Mouse (Mus musculus) embryonic facial prominence, embryonic 14.5 days (tissue): ENCODE measurements around the gene Tmem63a. TPM values are rescaled to one million over a fixed set of nuclear protein-coding genes. Genes with fewer than 3 reads are reported as not detected.

Experiments used
- ATAC-seq: fragments of 200-750 bp; cut with Nextera tagmentation; 2 replicates; pipeline ENCODE4 v1.8.0; 2017; ENCODE audit warnings: low read depth, moderate number of reproducible peaks, moderate TSS enrichment
- DNase-seq: peaks from one replicate; pipeline ENCODE4 v3.0.0-alpha.2; 2015; ENCODE audit warnings: low spot score
- H3K27ac ChIP-seq: fragments of 300-500 bp; sonication (generic); replicated peaks from 2 replicates; pipeline ENCODE4 v1.5.1; 2014; ENCODE audit warnings: low read depth, mild to moderate bottlenecking, low read length, moderate library complexity
- H3K27me3 ChIP-seq: fragments of 300-500 bp; sonication (generic); replicated peaks from 2 replicates; pipeline ENCODE4 v1.6.1; 2014; ENCODE audit warnings: low read length; ENCODE audit not compliant: control insufficient read depth, insufficient read depth
- H3K36me3 ChIP-seq: fragments of 300-500 bp; sonication (generic); 2 replicates; pipeline ENCODE4 v1.6.1; 2014; ENCODE audit warnings: low read length, mixed read lengths; ENCODE audit not compliant: control insufficient read depth, insufficient read depth
- H3K4me1 ChIP-seq: fragments of 300-500 bp; sonication (generic); 2 replicates; pipeline ENCODE4 v1.6.1; 2014; ENCODE audit warnings: antibody characterized with exemption, low read length; ENCODE audit not compliant: control insufficient read depth, insufficient read depth
- H3K4me2 ChIP-seq: fragments of 300-500 bp; sonication (generic); 2 replicates; pipeline ENCODE4 v1.6.1; 2014; ENCODE audit warnings: low read depth, mild to moderate bottlenecking, low read length, moderate library complexity, mixed read lengths
- H3K4me3 ChIP-seq: fragments of 300-500 bp; sonication (generic); 2 replicates; pipeline ENCODE4 v1.5.1; 2014; ENCODE audit warnings: low read depth, mild to moderate bottlenecking, low read length
- H3K9ac ChIP-seq: fragments of 300-500 bp; sonication (generic); 2 replicates; pipeline ENCODE4 v1.6.1; 2014; ENCODE audit warnings: low read depth, mild to moderate bottlenecking, low read length, moderate library complexity, mixed read lengths
- H3K9me3 ChIP-seq: fragments of 300-500 bp; sonication (generic); 2 replicates; pipeline ENCODE4 v1.6.1; 2016; ENCODE audit warnings: low read length; ENCODE audit not compliant: control insufficient read depth
- WGBS: fragments of 180-500 bp; shearing (Covaris S2); extraction: QIAGEN DNeasy Blood & Tissue Kit; methylation state at CpG from one replicate; pipeline ENCODE4 v1.1.7; 2014; 5-methylcytosine and 5-hydroxymethylcytosine counted together
- polyA plus RNA-seq: library from polyadenylated mRNA; unstranded; fragments of >200 nt; fragmentation: Nextera tagmentation; extraction: Ambion mirVana; gene quantifications from 2 replicates; pipeline ENCODE4 v1.2.1, GENCODE M21; 2014

Tmem63a gene
- polyA plus RNA-seq, 1 experiment from 2014 or later = 13.2 TPM

- H3K9ac ChIP-seq = no peak overlapping the region
- no peaks in the 10 kb centered on the region for H3K27me3 ChIP-seq
- H3K36me3 ChIP-seq = no peaks in the 10 kb centered on the region
- H3K4me3 ChIP-seq = no peak overlapping the region
- no peak overlapping the region for H3K4me2 ChIP-seq
- H3K27ac ChIP-seq = no peak overlapping the region
- ATAC-seq = no peak
- no peaks in the 10 kb centered on the region for H3K9me3 ChIP-seq
- 64% methylated on average over 7 of the region's 7 CpGs for WGBS
- no peak for DNase-seq
- H3K4me1 ChIP-seq = peaks cover 5% of the 10 kb centered on the region; the same call in 1 of the 2 replicates
Measured at GRCm38 (mm10) chr1:181021488-181021865, 79.3 kb downstream of the Tmem63a start.

GRCm38 (mm10) chr1:181022265-181022664 is 80.1 kb downstream of the Tmem63a start:
- Histone ChIP-seq H3K4me1 (no peaks in the 10 kb centered on the region), H3K4me3 (no peak overlapping the region), H3K9ac (no peak overlapping the region), H3K4me2 (no peak overlapping the region), H3K9me3 (no peaks in the 10 kb centered on the region), H3K27ac (no peak overlapping the region), H3K36me3 (no peaks in the 10 kb centered on the region), H3K27me3 (no peaks in the 10 kb centered on the region)
- ATAC-seq (peak; percentile 22; the same call in 1 of the 2 replicates), DNase-seq (peak; percentile 68)
- WGBS = 18% methylated on average over 1 of the region's 1 CpGs

Other genes starting within 250 kb of the Tmem63a start
- gene Mixl1, start 245.3 kb upstream of the Tmem63a start, polyA plus RNA-seq = 0.09 and 0.14 TPM in 2 replicates
- gene Acbd3, start 216.3 kb upstream of the Tmem63a start, polyA plus RNA-seq = 30.6 and 32.0 TPM in 2 replicates
- 2,156 and 2,321 TPM in 2 replicates for gene H3f3a, start 128.4 kb upstream of the Tmem63a start, polyA plus RNA-seq
- gene Sde2, start 91.2 kb upstream of the Tmem63a start, polyA plus RNA-seq = 27.2 and 31.2 TPM in 2 replicates
- gene Lefty2, start 49.2 kb upstream of the Tmem63a start, polyA plus RNA-seq = 0.25 TPM in 1 of 2 replicates, not detected in the other
- 77.6 and 92.2 TPM in 2 replicates for gene Pycr2, start 38.1 kb upstream of the Tmem63a start, polyA plus RNA-seq
- gene Lefty1, start 7.3 kb upstream of the Tmem63a start, polyA plus RNA-seq = 2.9 and 3.2 TPM in 2 replicates
- gene Ephx1, start 78.6 kb downstream of the Tmem63a start, polyA plus RNA-seq = 13.1 and 15.4 TPM in 2 replicates
- gene 9130409I23Rik, start 108.9 kb downstream of the Tmem63a start, polyA plus RNA-seq = not detected in 2 replicates
- gene Nvl, start 201.9 kb downstream of the Tmem63a start, polyA plus RNA-seq = 28.7 and 33.8 TPM in 2 replicates
- gene Cnih4, start 202.3 kb downstream of the Tmem63a start, polyA plus RNA-seq = 89.8 and 101 TPM in 2 replicates